In genomic region chr4:106995513-106995912, GRCm38 (mm10) we compare ENCODE assay signal across 15 mouse cellular contexts.
DNase-seq lines count a peak whose midpoint lies in the region; ATAC-seq and TF ChIP-seq lines count a peak whose summit lies in the region.
"Had no signal": no experiment of that assay in that cellular context is flagged by ENCODE, and none has a peak within 500 bp of the region (broad histone marks: within the 10 kb centered on the region; RNA-seq: fewer than 3 reads in every experiment).

No protein-coding gene starts in this region.

- H3K27ac ChIP-seq in layer of hippocampus, adult 2 months: peak overlapping the region; percentile 32; the same call in 1 of the 2 replicates
- peak overlapping the region; percentile 60; the same call in 1 of the 2 replicates for H3K27ac ChIP-seq in midbrain, embryonic 13.5 days
- H3K27ac ChIP-seq in midbrain, embryonic 15.5 days: no peak overlapping the region
- peak overlapping the region; percentile 49; the same call in 1 of the 2 replicates for H3K27ac ChIP-seq in intestine, embryonic 16.5 days (ENCODE audit: low read length)
- H3K27ac ChIP-seq in stomach, postnatal 0 days (replicated peaks): peak overlapping the region; percentile 63

- ATAC-seq in midbrain, embryonic 13.5 days: no peak
- no peak for ATAC-seq in midbrain, embryonic 15.5 days (replicated peaks)
- ATAC-seq in intestine, embryonic 16.5 days: no peak
- no peak for ATAC-seq in stomach, postnatal 0 days (ENCODE audit: low FRiP score, low TSS enrichment)
- ATAC-seq: hindbrain, embryonic 16.5 days had no signal

- no peak overlapping the region for H3K9ac ChIP-seq in midbrain, embryonic 13.5 days (replicated peaks)
- H3K9ac ChIP-seq in midbrain, embryonic 15.5 days: no peak overlapping the region
- 0 out of 2 replicates have a peak overlapping the region, but pooled peaks have one; percentile 7 for H3K9ac ChIP-seq in intestine, embryonic 16.5 days (ENCODE audit: low read depth, low read length)
- no peak overlapping the region for H3K9ac ChIP-seq in stomach, postnatal 0 days (ENCODE audit: low read length)
- H3K9ac ChIP-seq: forebrain, postnatal 0 days; midbrain, embryonic 12.5 days had no signal

- peaks cover 99% of the 10 kb centered on the region for H3K4me1 ChIP-seq in midbrain, embryonic 13.5 days (replicated peaks)
- H3K4me1 ChIP-seq in midbrain, embryonic 15.5 days: peaks cover 75% of the 10 kb centered on the region
- H3K4me1 ChIP-seq in intestine, embryonic 16.5 days (ENCODE audit: control insufficient read depth, insufficient read depth, low read length): peaks cover 37% of the 10 kb centered on the region
- peaks cover 17% of the 10 kb centered on the region; the same call in 1 of the 2 replicates for H3K4me1 ChIP-seq in stomach, postnatal 0 days (replicated peaks; ENCODE audit: control insufficient read depth, insufficient read depth)

- no peak overlapping the region for H3K4me3 ChIP-seq in layer of hippocampus, adult 2 months
- H3K4me3 ChIP-seq in midbrain, embryonic 13.5 days (replicated peaks): no peak overlapping the region
- no peak overlapping the region for H3K4me3 ChIP-seq in midbrain, embryonic 15.5 days
- no peak overlapping the region for H3K4me3 ChIP-seq in intestine, embryonic 16.5 days (ENCODE audit: low read length)
- H3K4me3 ChIP-seq in stomach, postnatal 0 days (ENCODE audit: low read depth, low read length): no peak overlapping the region
- H3K4me3 ChIP-seq: heart, embryonic 12.5 days; midbrain, embryonic 12.5 days had no signal

- no peaks in the 10 kb centered on the region for H3K27me3 ChIP-seq in midbrain, embryonic 13.5 days
- H3K27me3 ChIP-seq in midbrain, embryonic 15.5 days (replicated peaks): no peaks in the 10 kb centered on the region
- no peaks in the 10 kb centered on the region for H3K27me3 ChIP-seq in intestine, embryonic 16.5 days (replicated peaks; ENCODE audit: control insufficient read depth, insufficient read depth, low read length)
- H3K27me3 ChIP-seq in stomach, postnatal 0 days (ENCODE audit: control insufficient read depth, insufficient read depth, low read length): no peaks in the 10 kb centered on the region
- H3K27me3 ChIP-seq: heart, embryonic 12.5 days had no signal

- no peak overlapping the region for H3K4me2 ChIP-seq in midbrain, embryonic 13.5 days (replicated peaks)
- no peak overlapping the region for H3K4me2 ChIP-seq in midbrain, embryonic 15.5 days
- no peak overlapping the region for H3K4me2 ChIP-seq in intestine, embryonic 16.5 days (ENCODE audit: low read depth, low read length)
- no peak overlapping the region for H3K4me2 ChIP-seq in stomach, postnatal 0 days (replicated peaks; ENCODE audit: low read depth)
- H3K4me2 ChIP-seq: heart, embryonic 12.5 days; midbrain, embryonic 12.5 days had no signal

- TF ChIP-seq EP300 in stomach, postnatal 0 days (optimal IDR thresholded peaks at IDR 0.05): no peak

- no peak for TF ChIP-seq CTCF in layer of hippocampus, adult 2 months (conservative IDR thresholded peaks at IDR 0.05)
- TF ChIP-seq CTCF in stomach, postnatal 0 days (IDR thresholded peaks at IDR 0.05; ENCODE audit: low read depth): no peak

- H3K36me3 ChIP-seq in midbrain, embryonic 13.5 days: no peaks in the 10 kb centered on the region
- no peaks in the 10 kb centered on the region for H3K36me3 ChIP-seq in midbrain, embryonic 15.5 days (replicated peaks)
- H3K36me3 ChIP-seq in intestine, embryonic 16.5 days (ENCODE audit: control insufficient read depth, insufficient read depth, low read length): no peaks in the 10 kb centered on the region
- H3K36me3 ChIP-seq in stomach, postnatal 0 days (ENCODE audit: control insufficient read depth, insufficient read depth, low read length): no peaks in the 10 kb centered on the region
- H3K36me3 ChIP-seq: heart, embryonic 12.5 days; midbrain, embryonic 12.5 days had no signal

- H3K9me3 ChIP-seq in midbrain, embryonic 13.5 days: no peaks in the 10 kb centered on the region
- H3K9me3 ChIP-seq in midbrain, embryonic 15.5 days: no peaks in the 10 kb centered on the region
- H3K9me3 ChIP-seq in intestine, embryonic 16.5 days (ENCODE audit: control insufficient read depth, low read length): no peaks in the 10 kb centered on the region
- H3K9me3 ChIP-seq in stomach, postnatal 0 days (ENCODE audit: control insufficient read depth, low read length): no peaks in the 10 kb centered on the region
- H3K9me3 ChIP-seq: heart, embryonic 12.5 days; midbrain, embryonic 12.5 days had no signal

- no peak for DNase-seq in layer of hippocampus, adult 2 months (ENCODE audit: low spot score in 2 of 2)
- DNase-seq in layer of hippocampus, postnatal 25 days (ENCODE audit: extremely low spot score in 1 of 2, low spot score in 1 of 2): no peak
- no peak for DNase-seq in stomach, postnatal 0 days (ENCODE audit: low spot score)
- no peak for DNase-seq in adrenal gland, postnatal 25 days
- DNase-seq: cerebellum, adult 9-11 months; forebrain, postnatal 0 days; heart, postnatal 36 days; kidney, adult 2 months; thymus, adult 2 months had no signal

- WGBS in midbrain, embryonic 13.5 days: 90% methylated on average over 5 of the region's 5 CpGs
- 90% methylated on average over 5 of the region's 5 CpGs for WGBS in midbrain, embryonic 15.5 days
- 73% methylated on average over 5 of the region's 5 CpGs for WGBS in intestine, embryonic 16.5 days
- WGBS in stomach, postnatal 0 days: 64% methylated on average over 5 of the region's 5 CpGs
